Mouse (Mus musculus): ENCODE data around the gene Dnajb13. TPM values are rescaled to one million over a fixed set of nuclear protein-coding genes. Genes with fewer than 3 reads are reported as not detected.

Gene Dnajb13
- polyA plus RNA-seq, 1 experiment from 2014 or later, result 0.14 TPM

- Histone ChIP-seq H3K4me3 (no peak overlapping the region), H3K27ac (no peak overlapping the region), H3K27me3 (no peaks in the 10 kb centered on the region), H3K9ac (no peak overlapping the region), H3K36me3 (peaks cover under 1% of the 10 kb centered on the region; the same call in 1 of the 2 replicates), H3K9me3 (no peaks in the 10 kb centered on the region), H3K4me2 (replicated peaks) (no peak overlapping the region), H3K4me1 (no peaks in the 10 kb centered on the region)
- WGBS, result 81% methylated on average over 13 of the region's 13 CpGs
- no peak for ATAC-seq (ENCODE audit: insufficient number of reproducible peaks, insufficient read depth, low FRiP score, low TSS enrichment)
These were observed 9.8 kb downstream of the Dnajb13 start for GRCm38 (mm10) chr7:100504740-100505487.

- Histone ChIP-seq H3K27me3 (no peaks in the 10 kb centered on the region), H3K36me3 (peaks cover 17% of the 10 kb centered on the region), H3K27ac (no peak overlapping the region), H3K4me1 (no peaks in the 10 kb centered on the region), H3K4me3 (no peak overlapping the region), H3K9ac (no peak overlapping the region), H3K4me2 (replicated peaks) (no peak overlapping the region), H3K9me3 (no peaks in the 10 kb centered on the region)
- no peak for ATAC-seq (ENCODE audit: insufficient number of reproducible peaks, insufficient read depth, low FRiP score, low TSS enrichment)
- 94% methylated on average over 5 of the region's 5 CpGs for WGBS
These were observed 11.7 kb downstream of the Dnajb13 start for GRCm38 (mm10) chr7:100503076-100503475.

- H3K27me3 ChIP-seq, result no peaks in the 10 kb centered on the region
- H3K4me1 ChIP-seq, result no peaks in the 10 kb centered on the region
- H3K9me3 ChIP-seq, result no peaks in the 10 kb centered on the region
- WGBS, result 76% methylated on average over 7 of the region's 7 CpGs
- no peak overlapping the region for H3K27ac ChIP-seq
- H3K36me3 ChIP-seq, result peaks cover 23% of the 10 kb centered on the region
- no peak overlapping the region for H3K4me2 ChIP-seq (replicated peaks)
- H3K9ac ChIP-seq, result no peak overlapping the region
- ATAC-seq (ENCODE audit: insufficient number of reproducible peaks, insufficient read depth, low FRiP score, low TSS enrichment), result no peak
- H3K4me3 ChIP-seq, result no peak overlapping the region
These were observed 12.3 kb downstream of the Dnajb13 start for GRCm38 (mm10) chr7:100502374-100502922.

- Histone ChIP-seq H3K27me3 (no peaks in the 10 kb centered on the region), H3K36me3 (peaks cover 28% of the 10 kb centered on the region), H3K27ac (no peak overlapping the region), H3K4me2 (replicated peaks) (no peak overlapping the region), H3K4me1 (peaks cover 2% of the 10 kb centered on the region; the same call in 1 of the 2 replicates), H3K4me3 (no peak overlapping the region), H3K9ac (no peak overlapping the region), H3K9me3 (no peaks in the 10 kb centered on the region)
- ATAC-seq (ENCODE audit: insufficient number of reproducible peaks, insufficient read depth, low FRiP score, low TSS enrichment), result no peak
- WGBS, result 68% methylated on average over 2 of the region's 2 CpGs
These were observed 12.9 kb downstream of the Dnajb13 start for GRCm38 (mm10) chr7:100501844-100502373.

- no peak overlapping the region for H3K4me3 ChIP-seq
- no peak for ATAC-seq (ENCODE audit: insufficient number of reproducible peaks, insufficient read depth, low FRiP score, low TSS enrichment)
- 64% methylated on average over 6 of the region's 6 CpGs for WGBS
- H3K9me3 ChIP-seq, result no peaks in the 10 kb centered on the region
- no peak overlapping the region; the same call in 1 of the 2 replicates for H3K27ac ChIP-seq
- peaks cover 9% of the 10 kb centered on the region for H3K4me1 ChIP-seq
- H3K36me3 ChIP-seq, result peaks cover 30% of the 10 kb centered on the region
- H3K27me3 ChIP-seq, result no peaks in the 10 kb centered on the region
- H3K9ac ChIP-seq, result no peak overlapping the region
- H3K4me2 ChIP-seq (replicated peaks), result no peak overlapping the region
These were observed 13.5 kb downstream of the Dnajb13 start for GRCm38 (mm10) chr7:100501027-100501843.

- WGBS, result 73% methylated on average over 16 of the region's 16 CpGs
- ATAC-seq (ENCODE audit: insufficient number of reproducible peaks, insufficient read depth, low FRiP score, low TSS enrichment), result no peak
- H3K9ac ChIP-seq, result no peak overlapping the region
- peaks cover 30% of the 10 kb centered on the region for H3K36me3 ChIP-seq
- no peaks in the 10 kb centered on the region for H3K27me3 ChIP-seq
- H3K27ac ChIP-seq, result no peak overlapping the region
- no peak overlapping the region for H3K4me2 ChIP-seq (replicated peaks)
- no peak overlapping the region for H3K4me3 ChIP-seq
- H3K4me1 ChIP-seq, result peaks cover 17% of the 10 kb centered on the region
- no peaks in the 10 kb centered on the region for H3K9me3 ChIP-seq
These were observed 14.3 kb downstream of the Dnajb13 start for GRCm38 (mm10) chr7:100500276-100500977.

- Histone ChIP-seq H3K27ac (no peak overlapping the region), H3K27me3 (no peaks in the 10 kb centered on the region), H3K4me1 (peaks cover 24% of the 10 kb centered on the region), H3K4me2 (replicated peaks) (no peak overlapping the region), H3K4me3 (no peak overlapping the region), H3K36me3 (peaks cover 30% of the 10 kb centered on the region), H3K9me3 (no peaks in the 10 kb centered on the region), H3K9ac (no peak overlapping the region)
- ATAC-seq (ENCODE audit: insufficient number of reproducible peaks, insufficient read depth, low FRiP score, low TSS enrichment), result no peak
These were observed 15.3 kb downstream of the Dnajb13 start for GRCm38 (mm10) chr7:100499465-100499864.

- Histone ChIP-seq H3K4me2 (replicated peaks) (no peak overlapping the region), H3K4me3 (no peak overlapping the region), H3K9me3 (no peaks in the 10 kb centered on the region), H3K27me3 (0 out of 2 replicates have a peak, but pooled peaks cover 2% of the 10 kb centered on the region), H3K36me3 (peaks cover 30% of the 10 kb centered on the region), H3K9ac (no peak overlapping the region), H3K4me1 (peaks cover 39% of the 10 kb centered on the region), H3K27ac (no peak overlapping the region)
- no peak for ATAC-seq (ENCODE audit: insufficient number of reproducible peaks, insufficient read depth, low FRiP score, low TSS enrichment)
- WGBS, result 90% methylated on average over 13 of the region's 13 CpGs
These were observed 16.8 kb downstream of the Dnajb13 start for GRCm38 (mm10) chr7:100497982-100498381.

GRCm38 (mm10) chr7:100497402-100497801, 17.4 kb downstream of the Dnajb13 start:
- Histone ChIP-seq H3K27me3 (0 out of 2 replicates have a peak, but pooled peaks cover 8% of the 10 kb centered on the region), H3K9ac (no peak overlapping the region), H3K27ac (no peak overlapping the region), H3K4me1 (peaks cover 44% of the 10 kb centered on the region), H3K4me2 (replicated peaks) (no peak overlapping the region), H3K9me3 (no peaks in the 10 kb centered on the region), H3K36me3 (peaks cover 30% of the 10 kb centered on the region), H3K4me3 (no peak overlapping the region)
- WGBS, result 84% methylated on average over 4 of the region's 4 CpGs
- no peak for ATAC-seq (ENCODE audit: insufficient number of reproducible peaks, insufficient read depth, low FRiP score, low TSS enrichment)

- Histone ChIP-seq H3K27ac (no peak overlapping the region), H3K4me2 (replicated peaks) (no peak overlapping the region; the same call in 1 of the 2 replicates), H3K9ac (no peak overlapping the region)
These were observed 18.0 kb downstream of the Dnajb13 start for GRCm38 (mm10) chr7:100496791-100497190.

GRCm38 (mm10) chr7:100496371-100496770, 18.4 kb downstream of the Dnajb13 start:
- no peak overlapping the region for H3K4me3 ChIP-seq
- no peak overlapping the region for H3K9ac ChIP-seq
- no peak for ATAC-seq (ENCODE audit: insufficient number of reproducible peaks, insufficient read depth, low FRiP score, low TSS enrichment)
- 0 out of 2 replicates have a peak, but pooled peaks cover 9% of the 10 kb centered on the region for H3K27me3 ChIP-seq
- H3K36me3 ChIP-seq, result peaks cover 30% of the 10 kb centered on the region
- peak overlapping the region; percentile 95 for H3K4me2 ChIP-seq (replicated peaks)
- H3K27ac ChIP-seq, result peak overlapping the region; percentile 86
- H3K9me3 ChIP-seq, result no peaks in the 10 kb centered on the region
- 82% methylated on average over 6 of the region's 6 CpGs for WGBS
- peaks cover 44% of the 10 kb centered on the region for H3K4me1 ChIP-seq

More at GRCm38 (mm10) chr7:100496791-100497190, 18.0 kb downstream of the Dnajb13 start:
- H3K4me1 ChIP-seq, result peaks cover 44% of the 10 kb centered on the region
- 97% methylated on average over 9 of the region's 9 CpGs for WGBS
- H3K9me3 ChIP-seq, result no peaks in the 10 kb centered on the region
- no peak for ATAC-seq (ENCODE audit: insufficient number of reproducible peaks, insufficient read depth, low FRiP score, low TSS enrichment)
- H3K27me3 ChIP-seq, result 0 out of 2 replicates have a peak, but pooled peaks cover 9% of the 10 kb centered on the region
- H3K36me3 ChIP-seq, result peaks cover 30% of the 10 kb centered on the region
- no peak overlapping the region for H3K4me3 ChIP-seq
